Mouse (Mus musculus) bone marrow macrophage, adult 2 months (primary cell): ENCODE data around the gene Tenm4.

Experiments
- CTCF ChIP-seq: IDR thresholded peaks from 2 replicates; pipeline ENCODE4 v1.5.1; 2012; ENCODE audit warnings: low read depth, mild to moderate bottlenecking, low read length, moderate library complexity
- POLR2A ChIP-seq: IDR thresholded peaks from 2 replicates; pipeline ENCODE4 v1.6.1; 2012; ENCODE audit warnings: mild to moderate bottlenecking, low read depth, low read length, borderline replicate concordance

DNA sequence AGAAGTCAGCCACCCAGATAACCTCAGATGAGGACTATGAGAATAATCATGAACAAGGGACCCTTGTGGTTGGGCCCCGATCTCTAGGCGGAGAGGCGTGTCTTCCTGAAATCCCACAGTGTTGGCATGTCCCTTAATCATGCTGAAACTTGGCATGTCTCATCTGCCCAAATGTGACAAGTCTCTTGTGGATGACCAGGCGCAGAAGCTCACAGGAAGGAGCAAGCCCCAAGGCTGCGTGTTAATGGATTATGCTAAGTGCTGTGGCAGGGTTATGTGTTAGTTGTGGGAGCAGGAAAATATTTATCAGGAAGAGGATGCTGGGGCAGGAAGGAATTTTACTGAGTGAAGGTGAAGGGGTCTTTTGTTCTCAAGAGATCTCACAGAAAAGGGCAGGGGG lies 642.0 kb downstream of the Tenm4 start:
- TF ChIP-seq CTCF (no peak), POLR2A (no peak)
